Mouse (Mus musculus) limb, embryonic 15.5 days (tissue): ENCODE data around the gene Epn3. TPM values are rescaled to one million over a fixed set of nuclear protein-coding genes. Genes with fewer than 3 reads are reported as not detected.

Experiments
- ATAC-seq: fragments of 200-750 bp; cut with Nextera tagmentation; 2 replicates; pipeline ENCODE4 v1.8.0; 2017; ENCODE audit warnings: low read depth, moderate TSS enrichment; ENCODE audit not compliant: insufficient number of reproducible peaks, low FRiP score, low TSS enrichment
- H3K27ac ChIP-seq: fragments of 300-500 bp; sonication (generic); 2 replicates; pipeline ENCODE4 v1.5.1; 2015; ENCODE audit warnings: moderate library complexity, mild to moderate bottlenecking, inconsistent platforms
- H3K27me3 ChIP-seq: fragments of 300-500 bp; sonication (generic); 2 replicates; pipeline ENCODE4 v1.6.1; 2015; ENCODE audit warnings: inconsistent platforms
- H3K36me3 ChIP-seq: fragments of 300-500 bp; sonication (generic); 2 replicates; pipeline ENCODE4 v1.6.1; 2015; ENCODE audit warnings: inconsistent platforms
- H3K4me1 ChIP-seq: fragments of 300-500 bp; sonication (generic); 2 replicates; pipeline ENCODE4 v1.6.1; 2015; ENCODE audit warnings: inconsistent platforms
- H3K4me2 ChIP-seq: fragments of 300-500 bp; sonication (generic); 2 replicates; pipeline ENCODE4 v1.6.1; 2015; ENCODE audit warnings: mild to moderate bottlenecking, inconsistent platforms
- H3K4me3 ChIP-seq: fragments of 300-500 bp; sonication (generic); 2 replicates; pipeline ENCODE4 v1.5.1; 2015; ENCODE audit warnings: mild to moderate bottlenecking, inconsistent platforms
- H3K9ac ChIP-seq: fragments of 300-500 bp; sonication (generic); 2 replicates; pipeline ENCODE4 v1.6.1; 2015; ENCODE audit warnings: inconsistent platforms
- H3K9me3 ChIP-seq: fragments of 300-500 bp; sonication (generic); 2 replicates; pipeline ENCODE4 v1.6.1; 2016; ENCODE audit warnings: inconsistent platforms
- WGBS: fragments of 180-500 bp; shearing (Covaris S2); methylation state at CpG from one replicate; pipeline ENCODE4 v1.1.7; 2015; 5-methylcytosine and 5-hydroxymethylcytosine counted together
- polyA plus RNA-seq: library from polyadenylated mRNA; unstranded; fragments of >200 nt; fragmentation: Nextera tagmentation; extraction: Ambion mirVana; gene quantifications from 2 replicates; pipeline ENCODE4 v1.2.1, GENCODE M21; 2015

Gene Epn3
- polyA plus RNA-seq, 1 experiment from 2014 or later: 11.1 TPM

GRCm38 (mm10) chr11:94477651-94478050 lies 22.1 kb downstream of the Epn3 start:
- peaks cover 17% of the 10 kb centered on the region; the same call in 1 of the 2 replicates for H3K27me3 ChIP-seq
- no peak overlapping the region for H3K9ac ChIP-seq

DNA sequence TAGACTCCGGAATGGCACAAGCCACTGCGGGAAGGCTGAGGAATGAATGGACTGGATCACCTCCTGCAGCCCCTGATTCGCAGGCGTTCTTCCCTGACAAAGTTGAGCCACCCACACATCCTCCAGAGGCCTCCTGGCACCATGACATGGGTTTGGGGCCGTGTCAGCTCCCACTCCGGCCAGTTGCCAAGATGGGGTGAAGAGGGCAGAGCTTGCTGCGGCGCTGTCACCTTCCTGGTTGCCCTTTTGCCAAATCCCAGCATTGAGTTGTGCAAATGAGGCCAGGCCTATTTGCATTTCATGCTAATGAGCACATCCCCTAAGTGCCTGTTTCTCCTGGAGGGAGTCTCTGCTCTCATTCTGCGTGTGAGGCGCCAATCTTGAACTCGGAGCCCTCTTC lies 24.1 kb downstream of the Epn3 start:
- WGBS: 35% methylated on average over 11 of the region's 11 CpGs
- Histone ChIP-seq H3K4me2 (no peak overlapping the region), H3K36me3 (no peaks in the 10 kb centered on the region), H3K9ac (no peak overlapping the region), H3K9me3 (no peaks in the 10 kb centered on the region), H3K4me1 (peaks cover 45% of the 10 kb centered on the region), H3K4me3 (no peak overlapping the region), H3K27me3 (peaks cover 17% of the 10 kb centered on the region; the same call in 1 of the 2 replicates), H3K27ac (no peak overlapping the region)
- no peak for ATAC-seq

More at GRCm38 (mm10) chr11:94477651-94478050, 22.1 kb downstream of the Epn3 start:
- ATAC-seq: no peak
- Histone ChIP-seq H3K36me3 (no peaks in the 10 kb centered on the region), H3K4me2 (no peak overlapping the region), H3K4me1 (peaks cover 30% of the 10 kb centered on the region), H3K9me3 (no peaks in the 10 kb centered on the region), H3K4me3 (no peak overlapping the region), H3K27ac (no peak overlapping the region)
- 45% methylated on average over 6 of the region's 6 CpGs for WGBS

GRCm38 (mm10) chr11:94474544-94474910 lies 25.2 kb downstream of the Epn3 start:
- no peak for ATAC-seq
- no peaks in the 10 kb centered on the region for H3K9me3 ChIP-seq
- peaks cover 17% of the 10 kb centered on the region; the same call in 1 of the 2 replicates for H3K27me3 ChIP-seq
- no peak overlapping the region for H3K9ac ChIP-seq
- H3K4me3 ChIP-seq: peak overlapping the region; percentile 75
- H3K27ac ChIP-seq: peak overlapping the region; percentile 98
- peaks cover 52% of the 10 kb centered on the region for H3K4me1 ChIP-seq
- 2% methylated on average over 11 of the region's 11 CpGs for WGBS
- H3K4me2 ChIP-seq: peak overlapping the region; percentile 72
- no peaks in the 10 kb centered on the region for H3K36me3 ChIP-seq

- ATAC-seq: peak; percentile 92
- H3K9ac ChIP-seq: peak within 1 kb of the TSS; percentile 93
- H3K4me3 ChIP-seq: peak within 1 kb of the TSS; percentile 75
- peak within 1 kb of the TSS; percentile 72 for H3K4me2 ChIP-seq
- H3K27ac ChIP-seq: peak within 1 kb of the TSS; percentile 98
- peaks cover 17% of the 10 kb centered on the region; the same call in 1 of the 2 replicates for H3K27me3 ChIP-seq
- H3K36me3 ChIP-seq: no peaks in the 10 kb centered on the region
- H3K4me1 ChIP-seq: peaks cover 58% of the 10 kb centered on the region
- WGBS: under 1% methylated on average over 36 of the region's 71 CpGs
- H3K9me3 ChIP-seq: no peaks in the 10 kb centered on the region
Measured at GRCm38 (mm10) chr11:94473707-94474543, 25.8 kb downstream of the Epn3 start, which contains the start of gene Cacna1g. Gene Cacna1g (minus strand): TSS chr11:94474198.

- under 1% methylated on average over 50 of the region's 52 CpGs for WGBS
- Histone ChIP-seq H3K4me2 (peak overlapping the region; percentile 72), H3K9me3 (no peaks in the 10 kb centered on the region), H3K4me1 (peaks cover 66% of the 10 kb centered on the region), H3K27ac (peak overlapping the region; percentile 98), H3K36me3 (no peaks in the 10 kb centered on the region), H3K9ac (peak overlapping the region; percentile 93), H3K4me3 (peak overlapping the region; percentile 75), H3K27me3 (peaks cover 17% of the 10 kb centered on the region; the same call in 1 of the 2 replicates)
- ATAC-seq: no peak
Measured at GRCm38 (mm10) chr11:94472916-94473706, 26.7 kb downstream of the Epn3 start.

DNA sequence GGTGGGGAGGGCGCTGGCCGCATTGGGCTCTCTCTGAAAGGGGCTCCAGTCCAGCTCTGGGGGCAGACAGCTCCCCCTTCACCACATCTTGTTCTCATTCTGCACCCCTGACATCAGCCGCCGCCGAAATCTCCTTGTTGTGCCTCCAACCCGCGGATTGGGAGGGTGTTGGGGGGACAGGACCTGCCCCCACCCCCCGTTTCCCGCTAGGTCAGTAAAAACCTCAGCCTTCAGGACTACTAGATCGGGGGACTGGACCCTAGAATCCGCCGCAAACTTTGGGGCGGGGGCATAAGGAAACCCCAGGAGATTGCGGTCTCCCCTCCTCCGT lies 27.2 kb downstream of the Epn3 start:
- peak overlapping the region; percentile 75 for H3K4me3 ChIP-seq
- no peak for ATAC-seq
- H3K9ac ChIP-seq: peak overlapping the region; percentile 93
- peaks cover 17% of the 10 kb centered on the region; the same call in 1 of the 2 replicates for H3K27me3 ChIP-seq
- H3K4me1 ChIP-seq: peaks cover 67% of the 10 kb centered on the region
- no peaks in the 10 kb centered on the region for H3K36me3 ChIP-seq
- no peaks in the 10 kb centered on the region for H3K9me3 ChIP-seq
- 2% methylated on average over 15 of the region's 15 CpGs for WGBS
- peak overlapping the region; percentile 72 for H3K4me2 ChIP-seq
- H3K27ac ChIP-seq: peak overlapping the region; percentile 98

GRCm38 (mm10) chr11:94471740-94472584 lies 27.8 kb downstream of the Epn3 start:
- peak overlapping the region; percentile 98 for H3K27ac ChIP-seq
- H3K4me1 ChIP-seq: peaks cover 70% of the 10 kb centered on the region
- peak overlapping the region; percentile 75 for H3K4me3 ChIP-seq
- peaks cover 17% of the 10 kb centered on the region; the same call in 1 of the 2 replicates for H3K27me3 ChIP-seq
- H3K9ac ChIP-seq: peak overlapping the region; percentile 93
- H3K4me2 ChIP-seq: peak overlapping the region; percentile 72
- no peaks in the 10 kb centered on the region for H3K9me3 ChIP-seq
- 1% methylated on average over 17 of the region's 17 CpGs for WGBS
- ATAC-seq: no peak
- peaks cover 2% of the 10 kb centered on the region; the same call in 1 of the 2 replicates for H3K36me3 ChIP-seq

GRCm38 (mm10) chr11:94470391-94470790 lies 29.4 kb downstream of the Epn3 start:
- H3K9ac ChIP-seq: no peak overlapping the region
- peak overlapping the region; percentile 98 for H3K27ac ChIP-seq
- H3K36me3 ChIP-seq: peaks cover 6% of the 10 kb centered on the region; the same call in 1 of the 2 replicates
- WGBS: 16% methylated on average over 7 of the region's 7 CpGs
- H3K9me3 ChIP-seq: no peaks in the 10 kb centered on the region
- peak overlapping the region; percentile 72 for H3K4me2 ChIP-seq
- H3K4me1 ChIP-seq: peaks cover 79% of the 10 kb centered on the region
- ATAC-seq: 0 out of 2 replicates have a peak, but pooled peaks have one; percentile 5
- peaks cover 14% of the 10 kb centered on the region; the same call in 1 of the 2 replicates for H3K27me3 ChIP-seq
- H3K4me3 ChIP-seq: peak overlapping the region; percentile 75

DNA sequence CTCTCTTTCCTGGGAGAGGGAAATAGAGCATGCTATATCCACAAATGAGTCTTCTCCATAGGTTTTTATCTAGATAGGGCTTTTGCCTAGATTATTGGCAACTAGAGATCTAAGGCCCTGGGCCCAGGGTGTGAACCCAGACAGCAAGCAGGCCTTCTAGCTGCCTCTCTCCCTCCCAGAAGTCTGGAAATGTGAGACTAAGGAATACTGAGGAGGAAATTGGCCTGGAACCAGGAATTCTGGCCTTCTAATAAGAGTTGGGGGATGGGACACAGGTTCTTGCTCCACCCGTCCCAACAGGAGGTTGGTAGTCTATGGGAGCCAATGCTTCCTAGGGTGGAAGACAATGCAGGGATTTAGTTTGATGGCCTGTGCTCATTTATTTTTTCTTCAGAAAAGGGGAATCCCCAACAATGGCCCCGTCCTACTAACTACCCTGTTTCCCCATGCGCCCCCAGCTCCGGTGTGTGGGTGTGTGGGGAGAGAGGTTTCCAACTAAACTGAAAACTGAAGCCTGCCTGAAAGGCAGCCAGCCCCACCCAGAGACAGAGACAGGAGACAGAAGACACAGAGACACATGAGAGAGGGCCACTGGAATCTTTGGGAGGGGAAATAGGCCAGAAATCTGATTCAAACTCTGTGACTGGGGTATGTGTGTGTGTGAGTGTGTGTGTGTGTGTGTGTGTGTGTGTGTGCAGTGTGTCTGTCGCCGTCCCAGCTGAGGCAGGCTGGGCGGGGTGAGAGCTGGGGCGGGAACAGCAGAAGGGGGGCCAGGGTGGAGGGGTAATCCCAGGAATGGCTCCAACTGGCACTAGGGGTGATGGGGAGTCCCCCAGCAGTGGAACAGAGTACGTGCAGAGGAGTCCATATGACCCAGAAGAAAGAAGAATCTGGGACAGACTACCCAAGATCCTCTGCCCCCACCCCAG lies 30.4 kb downstream of the Epn3 start:
- Histone ChIP-seq H3K27me3 (peaks cover 8% of the 10 kb centered on the region; the same call in 1 of the 2 replicates), H3K9me3 (no peaks in the 10 kb centered on the region), H3K36me3 (peaks cover 9% of the 10 kb centered on the region; the same call in 1 of the 2 replicates), H3K4me2 (peak overlapping the region; percentile 72), H3K27ac (peak overlapping the region; percentile 98), H3K4me1 (peaks cover 79% of the 10 kb centered on the region), H3K9ac (no peak overlapping the region), H3K4me3 (peak overlapping the region; percentile 75)
- WGBS: 13% methylated on average over 9 of the region's 9 CpGs
- ATAC-seq: peak; percentile 38

DNA sequence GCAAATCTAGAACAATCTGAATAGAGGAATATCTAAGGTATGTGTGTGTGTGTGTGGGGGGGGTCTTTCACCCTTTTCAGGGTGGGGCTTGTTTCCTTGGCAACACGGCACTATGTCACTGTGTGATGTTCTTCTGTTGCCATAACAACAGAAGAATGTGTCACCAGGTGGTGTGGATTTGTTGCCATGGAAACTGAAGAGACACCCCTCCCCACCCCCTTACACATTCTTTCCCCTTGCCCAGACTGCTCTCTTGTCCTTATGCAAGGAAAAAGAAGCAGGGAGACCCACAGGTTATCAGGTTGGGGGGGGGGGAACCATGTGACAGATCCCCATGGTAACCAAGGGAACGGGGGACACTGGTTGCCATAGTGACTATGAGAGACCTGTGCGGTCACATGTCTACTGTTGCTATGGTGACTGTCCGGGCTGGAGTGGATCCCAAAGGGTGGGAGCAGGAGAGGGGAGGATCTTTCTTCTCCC lies 31.2 kb downstream of the Epn3 start:
- H3K4me1 ChIP-seq: peaks cover 81% of the 10 kb centered on the region
- no peak overlapping the region for H3K4me3 ChIP-seq
- peak overlapping the region; percentile 72 for H3K4me2 ChIP-seq
- peaks cover 6% of the 10 kb centered on the region; the same call in 1 of the 2 replicates for H3K27me3 ChIP-seq
- no peak overlapping the region for H3K9ac ChIP-seq
- peak overlapping the region; percentile 98 for H3K27ac ChIP-seq
- 11% methylated on average over 4 of the region's 4 CpGs for WGBS
- ATAC-seq: no peak
- no peaks in the 10 kb centered on the region for H3K9me3 ChIP-seq
- H3K36me3 ChIP-seq: peaks cover 9% of the 10 kb centered on the region; the same call in 1 of the 2 replicates
